Comparison of ENCODE assay signal across 7 mouse cellular contexts in the genomic region with DNA sequence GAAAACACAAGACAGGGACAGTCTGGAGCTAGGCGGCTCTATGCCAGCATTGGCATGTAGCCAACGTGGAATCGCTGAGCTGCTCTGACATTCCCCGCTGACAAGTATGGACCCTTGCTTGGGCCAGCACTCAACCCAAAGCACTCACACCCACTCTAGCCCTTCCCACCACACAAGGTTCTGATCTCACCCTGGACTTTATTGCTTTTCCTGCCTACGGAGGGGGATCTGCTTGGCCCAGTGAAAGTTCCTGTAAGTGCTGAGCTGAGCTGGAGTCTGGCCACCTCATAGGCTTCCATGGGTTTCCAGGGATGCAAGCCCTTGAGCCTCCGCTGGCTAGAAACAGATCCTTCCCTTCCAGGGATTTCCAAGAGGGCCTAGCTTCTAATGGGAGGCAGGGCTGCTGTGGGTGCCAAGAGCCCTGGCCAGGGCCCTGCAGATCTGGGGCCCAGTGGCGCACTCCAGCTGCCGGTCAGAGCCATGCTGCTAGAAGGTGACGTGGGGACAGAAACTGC. TPM values are rescaled to one million over a fixed set of nuclear protein-coding genes. Genes with fewer than 3 reads are reported as not detected.
A peak's percentile ranks its signal among the peaks of the same experiment; 100 is the strongest.
DNase-seq lines count a peak whose midpoint lies in the region; ATAC-seq lines count a peak whose summit lies in the region.

No protein-coding gene starts in this region.

- H3K4me1 ChIP-seq in heart, embryonic 12.5 days (replicated peaks), result peaks cover 9% of the 10 kb centered on the region
- peaks cover 22% of the 10 kb centered on the region; the same call in 1 of the 2 replicates for H3K4me1 ChIP-seq in stomach, embryonic 14.5 days (ENCODE audit: control insufficient read depth, insufficient read depth, low read length)

- intact Hi-C loops in left cerebral cortex, postnatal 10 days (cut with DNase I), result loop anchor here (10.0 kb wide), 1 partner anchor 334 kb away; the partner anchor contains the start of genes Cebpb and Tmem189

- peak; percentile 49 for ATAC-seq in heart, embryonic 12.5 days (ENCODE audit: insufficient number of reproducible peaks, low FRiP score)
- no peak; the same call in 1 of the 2 replicates for ATAC-seq in stomach, embryonic 14.5 days (ENCODE audit: insufficient number of reproducible peaks, insufficient read depth, low FRiP score, low read depth)
- no peak for ATAC-seq in frontal cortex, adult (ENCODE audit: low TSS enrichment)

- H3K4me2 ChIP-seq in heart, embryonic 12.5 days, result no peak overlapping the region
- no peak overlapping the region for H3K4me2 ChIP-seq in stomach, embryonic 14.5 days (replicated peaks; ENCODE audit: low read depth, low read length)

- no peak overlapping the region for H3K4me3 ChIP-seq in heart, embryonic 12.5 days
- no peak overlapping the region for H3K4me3 ChIP-seq in stomach, embryonic 14.5 days (ENCODE audit: low read depth, low read length)

- peak overlapping the region; percentile 25; the same call in 1 of the 2 replicates for H3K27ac ChIP-seq in heart, embryonic 12.5 days (ENCODE audit: poor library complexity, severe bottlenecking)
- peak overlapping the region; percentile 84; the same call in 1 of the 2 replicates for H3K27ac ChIP-seq in stomach, embryonic 14.5 days (ENCODE audit: low read length)

- no peaks in the 10 kb centered on the region for H3K27me3 ChIP-seq in heart, embryonic 12.5 days (replicated peaks)
- no peaks in the 10 kb centered on the region for H3K27me3 ChIP-seq in stomach, embryonic 14.5 days (ENCODE audit: control insufficient read depth, insufficient read depth, low read length)

- 63% methylated on average over 9 of the region's 9 CpGs for WGBS in heart, embryonic 12.5 days
- 64% methylated on average over 9 of the region's 9 CpGs for WGBS in stomach, embryonic 14.5 days

- H3K36me3 ChIP-seq in heart, embryonic 12.5 days, result no peaks in the 10 kb centered on the region
- no peaks in the 10 kb centered on the region for H3K36me3 ChIP-seq in stomach, embryonic 14.5 days (ENCODE audit: control insufficient read depth, insufficient read depth, low read length)

- no peaks in the 10 kb centered on the region for H3K9me3 ChIP-seq in heart, embryonic 12.5 days (replicated peaks)
- no peaks in the 10 kb centered on the region for H3K9me3 ChIP-seq in stomach, embryonic 14.5 days (ENCODE audit: control insufficient read depth, low read depth, low read length)

- H3K9ac ChIP-seq in heart, embryonic 12.5 days, result no peak overlapping the region
- no peak overlapping the region for H3K9ac ChIP-seq in stomach, embryonic 14.5 days (replicated peaks; ENCODE audit: low read depth, low read length)

- peak; percentile 32 to 58 for DNase-seq in left cerebral cortex, postnatal 10 days (ENCODE audit: extremely low spot score in 1 of 2, low spot score in 2 of 2)
- no peak for DNase-seq in left cerebral cortex, adult 9 months (ENCODE audit: low spot score in 2 of 2)
- peak; percentile 31 to 42 for DNase-seq in cerebellum, postnatal 36 days
- peak; percentile 53 to 65 for DNase-seq in layer of hippocampus, postnatal 10 days (ENCODE audit: low spot score in 2 of 2)

RNA-seq across cellular contexts. Expression of gene Ripor3, which starts 8.8 kb away (rescaled TPM):
- total RNA-seq in left cerebral cortex, postnatal 10 days (2021), result under 1 TPM; 0.28 to 0.41 TPM
- 1.3 and 1.5 TPM in 2 replicates for polyA plus RNA-seq in heart, embryonic 12.5 days (2016; fragmentation: Nextera tagmentation; extraction: Ambion mirVana)
- total RNA-seq in layer of hippocampus, postnatal 10 days (2021), result under 1 TPM; 0.43 to 0.62 TPM
- 4.2 and 4.3 TPM in 2 replicates for polyA plus RNA-seq in stomach, embryonic 14.5 days (2014; fragmentation: Nextera tagmentation; extraction: Ambion mirVana)

Comparison
In these comparisons a context has a peak if more than half of its experiments do, and no peak if none do; other contexts are left out.
1. DNase-seq: peak in left cerebral cortex, postnatal 10 days (2 of 2), cerebellum, postnatal 36 days (2 of 2) and layer of hippocampus, postnatal 10 days (2 of 2); none in left cerebral cortex, adult 9 months (0 of 2).